Mouse (Mus musculus) testis, postnatal 14 days (tissue): ENCODE data around the gene Zfp574.

Experiments
- DNase-seq: peaks from one replicate; pipeline ENCODE4 v3.0.0; 2021; ENCODE audit warnings: low spot score

The Zfp574 gene

DNA sequence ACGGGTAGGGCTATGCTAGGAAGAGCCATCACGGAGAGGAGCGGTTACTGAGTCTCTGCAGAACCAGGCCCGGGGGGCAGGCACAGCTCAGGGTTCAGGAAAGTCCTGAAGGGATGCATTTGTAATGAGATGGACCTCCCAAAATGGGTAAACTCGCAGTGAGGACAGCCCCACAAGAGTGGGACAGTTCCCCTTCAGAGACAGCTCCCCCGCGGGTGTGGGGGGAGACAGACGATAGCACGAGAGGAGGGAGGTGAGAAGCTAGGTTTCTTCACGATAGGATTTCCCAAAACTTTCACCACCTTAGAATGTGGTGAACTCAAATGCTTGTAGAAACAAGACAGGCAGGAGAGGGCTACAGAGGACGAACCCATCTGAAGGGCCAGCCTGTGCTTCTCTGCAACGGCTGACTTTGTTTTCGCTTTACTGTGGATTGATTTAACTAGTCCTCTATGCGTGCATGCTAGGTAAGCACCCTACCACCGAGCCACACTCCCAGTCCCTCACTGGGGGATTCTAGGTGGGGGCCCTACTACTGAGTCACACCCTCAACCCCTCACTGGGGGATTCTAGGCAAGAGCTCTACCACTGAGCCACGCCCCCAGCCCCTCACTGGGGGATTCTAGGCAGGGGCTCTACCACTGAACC, 40.7 kb downstream of the Zfp574 start:
- DNase-seq: no peak

DNA sequence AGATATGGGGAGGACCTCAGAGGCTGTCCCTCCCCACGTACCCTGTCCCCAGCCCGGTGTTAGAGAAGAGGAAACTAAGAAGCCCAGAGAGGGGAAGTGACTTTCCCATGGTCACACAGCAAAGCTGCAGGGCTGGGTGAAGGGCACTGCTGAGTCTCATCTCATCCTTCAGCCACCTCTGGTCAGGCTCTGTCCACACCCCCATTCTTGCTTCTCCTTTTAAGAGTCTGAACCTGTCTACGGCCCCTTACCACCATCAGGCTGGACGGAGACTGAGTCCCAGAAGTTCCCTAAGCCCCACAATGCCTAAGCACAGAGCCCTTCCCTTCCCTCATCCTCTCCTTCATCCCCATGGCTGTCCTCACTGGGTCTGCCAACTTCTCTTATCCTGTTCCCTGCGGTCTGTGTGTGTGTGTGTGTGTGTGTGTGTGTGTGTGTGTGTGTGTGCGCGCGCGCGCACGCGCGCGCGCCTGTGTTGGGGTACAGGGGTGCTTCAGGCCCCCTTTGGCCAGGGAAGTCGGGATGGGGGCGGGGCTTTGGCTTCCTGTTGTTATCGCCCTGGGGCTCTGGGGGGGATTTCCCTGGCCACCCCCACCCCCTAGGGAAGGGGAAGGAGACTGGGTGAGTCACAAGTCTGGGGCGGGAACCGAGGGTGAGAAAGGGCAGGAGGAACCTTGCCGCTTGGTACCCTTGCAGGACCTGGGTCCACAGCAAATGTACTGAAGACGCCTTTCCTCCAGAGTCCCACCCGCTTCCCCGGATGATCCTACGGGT, 47.9 kb downstream of the Zfp574 start:
- no peak for DNase-seq

DNA sequence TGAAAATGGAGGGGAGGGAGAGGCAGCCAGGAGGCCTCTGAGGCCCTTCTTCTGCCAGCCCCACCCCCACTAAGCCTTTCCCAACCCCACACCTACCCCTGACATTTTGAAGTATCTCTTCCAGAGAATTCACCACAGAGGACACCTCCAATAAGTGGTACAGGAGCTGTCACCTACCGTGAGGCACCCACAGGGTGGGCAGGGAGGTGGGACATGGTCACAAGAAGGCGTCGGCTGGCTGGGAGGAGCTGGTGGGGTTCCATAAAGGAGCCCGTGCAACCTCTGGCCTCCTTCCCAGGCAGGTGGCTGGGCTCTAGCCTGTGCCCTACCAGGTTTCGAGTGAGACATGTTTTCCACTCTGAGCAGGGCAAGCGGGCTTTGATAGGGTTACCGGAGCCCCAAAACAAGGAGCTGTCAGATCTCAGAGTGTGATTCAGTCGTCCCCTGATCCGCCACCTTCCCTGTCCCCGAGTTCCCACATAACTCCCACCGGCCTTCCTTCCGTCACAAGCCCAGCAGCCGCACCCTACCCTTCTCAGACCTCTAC, 48.9 kb downstream of the Zfp574 start:
- no peak for DNase-seq

DNA sequence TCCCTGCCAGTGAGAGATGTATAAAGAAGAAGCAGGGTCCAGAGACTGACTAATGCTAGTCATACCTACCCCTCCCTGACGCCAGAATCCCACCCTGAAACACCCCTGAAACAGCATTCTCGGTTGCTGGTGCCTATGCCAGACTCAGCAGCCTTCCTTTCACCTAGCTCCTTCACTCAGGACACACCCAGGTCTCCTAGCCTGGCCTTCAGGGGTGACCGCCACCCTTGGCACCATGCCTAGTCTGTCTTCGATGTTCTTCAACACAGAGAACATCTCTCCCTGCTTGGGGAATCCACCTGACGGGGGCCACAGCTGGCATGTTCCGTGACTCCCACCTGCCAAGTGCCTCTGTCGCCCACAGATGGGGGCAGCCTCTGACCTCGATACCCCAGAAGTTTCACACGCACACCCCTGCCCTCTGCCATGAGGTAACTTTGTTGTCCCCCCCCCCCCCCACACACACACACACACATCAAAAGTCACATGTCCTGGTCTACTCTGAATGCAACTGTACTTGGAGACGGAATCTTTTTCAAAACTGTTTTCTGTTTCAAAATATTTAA, 53.4 kb downstream of the Zfp574 start:
- no peak for DNase-seq

DNA sequence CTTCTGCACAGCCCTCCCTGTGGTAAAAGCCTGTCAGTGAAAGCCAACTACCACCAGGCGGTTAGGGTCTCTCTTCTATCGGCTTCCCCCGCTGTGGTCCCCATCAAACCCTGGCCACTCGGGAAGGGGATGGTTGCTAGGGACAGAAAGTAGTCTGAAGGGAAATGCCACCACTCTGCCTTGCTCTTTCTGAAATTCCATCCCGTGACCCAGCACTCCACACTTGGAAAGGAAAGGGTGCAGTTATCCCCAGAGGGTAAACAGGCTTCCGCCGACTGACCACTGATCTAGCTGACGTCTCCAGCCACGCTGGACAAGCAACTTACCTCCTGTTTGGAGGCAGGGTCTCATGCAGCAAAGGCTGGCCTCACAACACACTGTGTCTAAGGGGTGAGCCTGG, 55.6 kb downstream of the Zfp574 start:
- no peak for DNase-seq

DNA sequence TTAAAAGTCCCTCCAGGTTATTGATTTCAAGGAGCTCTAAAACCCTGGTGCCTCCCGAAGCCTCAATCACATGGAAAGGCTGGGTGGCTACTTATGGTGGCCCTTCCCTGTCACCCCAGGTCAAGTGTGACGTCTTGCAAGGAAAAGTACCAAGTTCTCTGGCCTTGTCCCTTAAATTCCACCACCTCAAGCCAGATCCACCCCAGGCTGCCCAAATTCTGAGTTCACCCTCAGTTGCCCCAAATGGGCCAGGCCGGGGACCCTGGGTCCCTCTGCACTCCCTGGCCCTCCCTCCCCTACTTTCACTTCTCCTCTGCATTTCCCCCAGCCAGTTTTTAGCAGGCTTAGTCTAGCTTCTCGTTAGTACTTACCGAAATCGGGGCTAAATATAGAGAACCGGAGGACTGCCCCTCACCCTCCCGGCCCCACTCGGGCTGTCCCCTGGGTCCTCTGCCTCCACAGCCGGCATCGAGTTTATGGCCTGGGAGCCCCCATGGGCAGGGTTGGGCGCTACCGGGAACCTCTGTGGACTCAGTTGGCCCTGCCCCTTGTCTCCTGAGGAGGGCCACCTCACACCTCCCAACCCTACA, 57.1 kb downstream of the Zfp574 start:
- DNase-seq: no peak

DNA sequence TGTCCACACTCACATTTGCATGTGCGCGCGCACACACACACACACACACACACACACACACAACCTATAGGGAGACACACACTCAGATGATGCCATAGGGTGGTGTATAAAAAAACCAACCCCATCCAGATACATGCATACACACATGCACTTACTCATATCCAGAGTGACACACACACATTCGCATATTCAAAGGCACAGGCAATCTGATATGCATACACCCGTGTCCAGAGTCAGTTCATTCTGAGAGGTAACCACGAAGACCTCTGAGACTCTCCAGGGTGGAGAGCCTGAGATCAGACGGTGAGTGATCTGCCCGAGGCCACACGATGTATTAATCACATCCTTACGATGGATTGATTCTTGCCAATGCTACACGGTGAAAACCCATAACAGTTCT, 58.2 kb downstream of the Zfp574 start:
- no peak for DNase-seq

DNA sequence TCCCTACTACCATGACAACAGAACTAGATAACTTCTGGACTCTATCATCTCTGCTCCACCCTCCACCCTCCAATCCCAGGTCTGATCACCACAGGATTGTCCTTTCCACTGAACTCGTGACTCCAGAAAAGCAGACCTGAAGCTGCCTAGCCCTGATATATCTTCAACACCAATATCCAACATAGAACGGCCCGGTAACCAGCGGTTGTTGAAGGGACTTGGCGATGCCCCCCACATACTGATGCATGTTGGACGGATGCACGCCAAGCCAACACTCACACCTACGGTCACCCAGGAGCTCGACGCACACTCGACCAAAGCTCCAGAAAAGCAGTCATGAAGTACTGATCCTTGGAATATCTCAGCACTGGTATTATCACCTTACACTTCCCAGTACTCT, 58.9 kb downstream of the Zfp574 start:
- no peak for DNase-seq

DNA sequence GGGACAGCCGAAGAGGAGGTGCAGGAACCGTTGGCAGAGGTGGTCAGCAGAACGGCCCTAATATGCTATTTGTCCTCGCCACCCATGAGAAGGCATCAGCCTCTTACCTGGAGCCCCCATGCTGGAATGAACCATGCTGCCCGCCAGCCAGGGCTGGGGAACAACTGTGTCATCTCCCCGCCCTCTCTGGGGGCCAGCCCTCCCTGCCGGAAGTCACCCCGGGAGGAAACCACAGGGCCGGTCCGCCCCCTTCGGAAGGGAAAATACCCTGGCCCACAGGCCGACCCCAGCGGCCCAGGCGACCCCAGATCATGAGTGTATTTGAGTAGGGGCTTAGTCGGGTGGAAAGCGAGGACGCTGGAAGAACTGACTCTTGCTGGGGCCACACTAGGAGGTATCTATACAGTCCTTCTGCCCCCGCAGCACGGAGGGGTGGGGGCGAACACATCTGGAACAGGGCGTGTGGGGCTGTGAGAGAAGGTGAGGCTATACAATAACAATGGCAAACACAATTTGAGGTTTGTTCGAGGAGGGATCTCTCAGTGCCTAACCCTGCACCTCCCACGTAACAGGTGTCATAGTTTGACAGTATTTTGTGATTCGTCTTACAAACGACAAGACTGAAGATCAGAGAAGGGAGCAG, 60.1 kb downstream of the Zfp574 start:
- DNase-seq: no peak
